Mouse (Mus musculus): ENCODE data around the gene Nrde2.

Nrde2 gene

DNA sequence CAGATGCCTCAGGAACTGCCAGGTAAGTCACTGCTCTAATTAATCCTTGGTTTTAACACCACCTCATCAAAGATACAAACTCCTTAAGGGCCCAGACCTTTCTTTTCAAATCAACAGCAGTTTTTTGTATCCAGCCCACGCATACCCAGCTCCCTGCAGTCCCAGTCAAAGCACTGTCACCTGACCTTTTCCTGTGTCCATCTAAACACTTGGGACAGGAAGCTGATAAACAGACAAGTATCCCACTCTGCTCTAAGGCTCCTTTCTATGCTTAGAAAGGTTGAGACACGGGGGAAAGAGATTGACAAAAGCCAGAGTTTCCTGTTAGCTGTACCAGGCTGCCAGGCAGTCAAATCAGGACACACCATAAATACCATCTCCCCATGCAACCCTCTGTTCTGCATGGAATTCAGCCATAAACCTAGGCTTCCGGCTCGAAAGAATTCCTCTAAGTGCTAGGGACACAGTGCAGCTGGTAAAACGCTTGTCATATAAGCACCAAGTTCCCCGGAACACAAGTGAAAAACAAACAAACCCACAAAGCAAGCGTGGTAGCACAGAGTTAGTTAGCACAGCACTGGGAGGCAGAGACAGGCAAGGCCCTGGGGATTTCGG, 31.5 kb downstream of the Nrde2 start:
- in situ Hi-C loops (cut with MboI; ENCODE audit: low sequenced_read_pairs): no loop called here

DNA sequence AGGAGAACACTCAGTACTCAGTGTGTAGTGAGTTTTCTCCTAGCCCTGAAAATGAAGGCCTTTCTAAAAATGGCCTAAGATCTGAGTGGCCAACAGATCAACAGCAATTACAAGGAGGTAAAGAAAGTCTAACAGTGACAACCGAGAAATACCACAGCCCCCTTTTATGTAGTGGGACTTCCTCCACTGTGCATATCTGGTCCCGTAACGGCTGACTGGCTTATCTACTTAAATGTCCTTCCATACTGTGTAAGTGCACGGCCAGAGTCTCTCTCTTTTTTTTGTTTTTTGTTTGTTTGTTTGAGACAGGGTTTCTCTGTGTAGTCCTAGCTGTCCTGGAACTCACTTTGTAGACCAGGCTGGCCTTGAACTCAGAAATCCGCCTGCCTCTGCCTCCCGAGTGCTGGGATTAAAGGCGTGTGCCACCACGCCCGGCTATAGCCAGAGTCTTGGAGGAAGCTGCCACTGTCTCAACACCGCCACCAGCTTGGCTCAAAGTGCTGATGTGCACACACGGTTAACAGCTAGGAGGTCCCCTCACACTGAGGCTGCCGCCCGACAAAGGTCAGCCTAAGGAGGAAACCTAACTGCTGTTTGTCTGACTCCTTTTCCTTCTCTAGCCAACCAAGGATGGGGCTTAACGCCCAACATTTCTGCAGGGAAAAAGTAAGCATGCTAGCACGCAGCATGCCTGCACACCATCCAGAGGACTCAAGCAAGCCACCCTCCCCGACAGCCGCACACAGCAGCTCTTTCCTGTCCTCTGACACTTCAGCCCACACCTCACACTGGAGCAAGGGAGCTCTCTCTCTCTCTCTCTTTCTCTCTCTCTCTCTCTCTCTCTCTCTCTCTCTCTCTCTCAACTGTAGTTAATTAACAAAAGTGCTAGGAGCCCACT, 32.2 kb downstream of the Nrde2 start:
- in situ Hi-C loops (cut with MboI; ENCODE audit: low sequenced_read_pairs): no loop called here

DNA sequence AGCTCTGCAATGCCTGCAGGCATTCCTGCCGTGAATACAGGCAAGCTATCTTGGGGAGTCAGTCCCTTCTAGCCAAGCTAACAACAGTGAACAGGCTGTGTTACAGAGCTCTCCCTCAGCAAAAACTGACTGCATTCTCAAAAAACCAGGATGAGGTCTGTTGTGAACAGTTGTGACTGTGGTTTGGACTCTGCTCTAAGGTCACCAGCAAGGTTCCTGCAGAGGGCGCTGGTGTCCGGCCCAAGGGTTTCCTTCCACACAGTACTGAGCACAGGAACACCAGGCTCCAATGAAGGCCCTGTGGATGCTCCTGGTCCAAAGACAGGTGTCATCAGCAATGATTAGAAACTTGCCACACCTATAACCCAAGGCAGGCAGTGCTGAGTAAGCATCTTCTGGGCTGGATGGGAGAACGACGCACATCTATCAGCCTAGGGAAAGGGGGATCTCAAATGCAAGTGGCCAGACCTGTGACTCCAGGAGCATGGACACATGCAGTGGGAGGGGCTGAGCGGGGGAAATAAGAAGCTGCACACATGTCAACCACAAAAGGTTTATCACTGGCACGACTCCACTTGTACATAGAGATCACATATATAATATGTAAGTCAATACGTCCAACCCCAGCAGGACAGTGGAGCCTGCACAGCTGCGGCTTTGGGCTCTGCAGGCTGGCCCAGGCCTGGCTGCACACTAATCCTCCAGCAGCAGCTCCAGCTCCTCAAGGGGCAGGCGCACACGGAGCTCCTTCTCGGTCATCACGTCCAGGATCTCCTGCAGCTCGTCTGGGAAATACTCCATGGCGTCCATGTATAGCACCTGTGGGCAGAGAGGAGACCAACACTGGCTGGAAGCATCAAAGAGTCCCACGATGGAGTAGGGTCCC, 34.3 kb downstream of the Nrde2 start:
- in situ Hi-C loops (cut with MboI; ENCODE audit: low sequenced_read_pairs): no loop called here

DNA sequence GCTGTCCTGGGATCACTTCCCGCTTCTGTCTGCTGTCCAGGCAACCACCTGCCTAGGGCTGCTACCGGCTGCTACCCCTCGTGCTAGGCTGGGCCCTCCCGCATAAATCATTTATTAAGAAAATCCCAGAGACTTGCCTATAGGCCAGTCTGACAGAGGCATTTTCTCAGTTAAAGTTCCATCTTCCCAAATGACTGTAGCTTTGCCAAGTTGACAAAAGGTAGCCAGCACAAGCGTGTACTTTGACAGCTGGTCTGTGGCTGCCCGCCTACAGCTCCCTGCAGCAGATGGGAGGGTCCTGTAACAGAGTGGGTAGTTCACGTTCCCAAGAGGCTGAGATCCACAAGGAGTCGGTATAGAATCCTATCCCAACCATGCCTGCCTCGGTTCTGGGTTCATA, 36.0 kb downstream of the Nrde2 start:
- in situ Hi-C loops (cut with MboI; ENCODE audit: low sequenced_read_pairs): no loop called here

DNA sequence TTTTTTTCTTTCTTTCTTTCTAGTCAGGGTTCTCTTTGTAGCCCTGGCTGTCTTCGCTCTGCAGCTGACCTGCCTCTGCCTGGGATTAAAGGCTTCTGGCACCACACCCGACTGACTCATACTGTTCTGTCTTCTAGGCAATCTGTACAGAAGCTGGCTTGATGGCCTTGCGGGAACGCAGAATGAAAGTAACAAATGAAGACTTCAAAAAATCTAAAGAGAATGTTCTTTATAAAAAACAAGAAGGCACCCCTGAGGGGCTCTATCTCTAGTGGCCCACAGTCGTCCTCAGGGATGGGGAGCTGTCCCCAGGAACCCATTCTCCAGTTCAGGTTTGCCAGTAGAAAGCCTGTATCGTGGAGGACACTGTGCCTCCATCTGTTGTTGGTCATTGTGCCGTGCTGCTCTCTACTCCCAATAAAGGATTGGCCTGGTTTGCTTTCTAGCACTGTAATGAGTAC, 36.5 kb downstream of the Nrde2 start:
- in situ Hi-C loops (cut with MboI; ENCODE audit: low sequenced_read_pairs): no loop called here

DNA sequence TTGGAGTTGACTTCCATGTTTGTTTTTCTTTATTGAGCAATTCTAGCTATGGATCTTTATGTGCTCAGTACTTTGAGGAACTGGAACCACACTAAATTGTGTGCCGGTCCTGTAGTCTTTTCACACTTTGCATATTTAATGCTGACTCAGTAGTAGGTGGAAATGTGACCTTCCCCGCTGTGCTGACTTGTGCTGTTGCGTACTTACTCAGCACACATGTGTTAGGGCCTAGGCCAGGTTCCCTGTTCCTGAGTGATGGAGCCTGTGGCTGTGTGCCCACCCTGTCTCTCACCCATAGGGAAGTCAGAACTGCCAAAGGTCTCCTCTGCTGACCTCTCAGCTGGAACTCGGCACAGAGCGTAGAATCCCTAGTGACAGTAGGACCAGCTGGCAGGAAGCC, 43.5 kb downstream of the Nrde2 start:
- in situ Hi-C loops (cut with MboI; ENCODE audit: low sequenced_read_pairs): no loop called here

DNA sequence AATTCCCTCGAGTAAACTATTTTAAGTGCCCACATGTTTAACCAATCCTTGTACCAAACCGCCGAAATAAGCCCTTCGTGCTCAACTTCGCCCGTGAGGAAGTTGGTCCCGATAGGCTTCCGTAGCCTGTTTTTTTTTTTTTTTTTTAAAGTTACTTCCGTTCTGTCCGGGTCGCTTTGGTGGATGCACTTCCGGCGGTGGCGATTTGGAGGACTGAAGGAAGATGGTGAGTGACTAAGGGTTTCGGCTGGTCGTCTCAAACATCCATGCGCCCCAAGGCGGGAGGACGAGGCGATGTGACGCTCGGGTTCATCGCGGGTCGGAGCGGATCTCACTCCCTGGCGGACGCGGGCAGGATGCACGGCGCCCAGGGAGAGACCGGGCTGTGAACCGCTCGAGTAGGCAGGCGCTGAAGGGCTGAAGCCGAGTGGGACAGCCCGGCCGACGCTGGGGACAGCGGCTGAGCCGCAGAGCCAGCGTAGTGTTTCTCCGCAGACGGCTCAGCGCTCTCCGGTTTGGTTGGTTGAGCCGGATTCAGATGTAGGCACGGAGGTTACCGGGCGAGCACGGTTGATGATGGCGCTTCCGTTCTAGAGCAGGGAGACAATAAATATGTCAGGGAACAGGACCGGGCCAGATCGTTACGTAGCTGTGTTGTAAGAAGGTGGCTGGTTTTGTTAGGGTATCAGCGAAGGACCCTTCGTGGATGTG, 49.3 kb downstream of the Nrde2 start, which contains the start of gene Psmc1:
Gene Psmc1 (plus strand): TSS at position 169 of the 711 bp plus-strand sequence.
- in situ Hi-C loops (cut with MboI; ENCODE audit: low sequenced_read_pairs): no loop called here

DNA sequence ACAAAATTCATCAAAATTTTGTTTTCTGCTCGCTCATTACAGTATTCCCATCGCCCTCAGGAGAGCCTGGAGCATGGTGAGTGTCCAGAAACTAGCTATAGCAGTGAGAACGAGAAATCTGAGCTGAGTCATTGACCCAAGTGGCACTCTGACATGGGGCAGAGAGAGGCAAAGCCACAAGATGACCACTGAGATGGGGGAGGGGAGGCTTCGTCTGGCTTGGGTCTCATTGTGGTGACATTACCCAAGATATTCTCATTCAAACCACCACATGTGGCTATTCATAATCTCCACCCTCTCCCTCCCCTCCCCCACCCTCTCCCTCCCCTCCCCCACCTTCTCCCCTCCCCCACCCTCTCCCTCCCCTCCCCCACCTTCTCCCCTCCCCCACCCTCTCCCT, 52.0 kb downstream of the Nrde2 start:
- in situ Hi-C loops (cut with MboI; ENCODE audit: low sequenced_read_pairs): no loop called here

DNA sequence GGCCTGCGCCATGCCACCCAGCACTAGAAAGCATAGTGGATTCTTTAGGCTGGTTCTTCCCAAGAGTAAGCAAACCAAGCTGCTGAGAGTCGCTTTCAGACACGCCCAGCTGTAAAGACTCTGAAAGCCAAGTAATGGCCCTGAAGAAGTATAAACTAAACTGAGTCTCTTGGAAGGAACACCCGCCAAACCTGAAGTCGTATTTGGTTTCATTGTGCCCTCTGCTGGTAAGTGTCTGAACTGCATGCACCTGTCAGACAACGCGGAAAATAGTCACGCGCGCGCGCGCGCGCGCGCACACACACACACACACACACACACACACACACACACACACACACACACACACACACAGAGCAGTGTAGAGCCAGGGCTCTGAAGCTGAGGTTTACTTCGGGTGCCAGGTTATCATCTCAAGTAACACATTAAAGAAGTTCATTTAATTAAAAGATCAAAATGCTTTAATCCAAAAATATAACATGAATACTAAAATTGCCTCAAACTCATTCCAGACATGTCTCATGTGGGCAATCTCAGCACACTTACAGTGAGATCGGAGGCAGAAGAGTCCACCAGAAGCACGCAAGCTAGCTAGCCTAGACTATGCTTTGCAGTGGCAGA, 53.1 kb downstream of the Nrde2 start:
- in situ Hi-C loops (cut with MboI; ENCODE audit: low sequenced_read_pairs): no loop called here

DNA sequence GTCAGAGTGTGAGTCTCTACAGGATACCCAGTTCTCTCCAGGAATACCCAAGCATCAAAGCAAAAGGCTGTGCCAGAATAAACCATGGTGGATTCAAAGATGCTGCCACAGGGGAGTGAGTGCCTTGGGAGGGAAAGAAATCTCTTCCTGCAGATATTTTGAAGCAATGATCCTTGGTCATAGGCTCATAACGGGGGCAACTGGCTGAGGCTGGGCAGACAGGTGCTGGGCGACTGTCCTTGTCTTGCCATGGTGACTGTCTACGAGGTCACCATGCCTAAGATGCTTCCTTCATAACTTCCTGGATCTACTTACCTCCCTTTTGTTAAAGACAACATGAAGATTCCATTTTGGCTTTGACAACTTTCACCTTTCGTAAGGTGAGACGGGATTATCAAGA, 54.9 kb downstream of the Nrde2 start:
- in situ Hi-C loops (cut with MboI; ENCODE audit: low sequenced_read_pairs): loop anchor here (5.0 kb wide), 1 partner anchor 137 kb away; no protein-coding TSS in a partner anchor

DNA sequence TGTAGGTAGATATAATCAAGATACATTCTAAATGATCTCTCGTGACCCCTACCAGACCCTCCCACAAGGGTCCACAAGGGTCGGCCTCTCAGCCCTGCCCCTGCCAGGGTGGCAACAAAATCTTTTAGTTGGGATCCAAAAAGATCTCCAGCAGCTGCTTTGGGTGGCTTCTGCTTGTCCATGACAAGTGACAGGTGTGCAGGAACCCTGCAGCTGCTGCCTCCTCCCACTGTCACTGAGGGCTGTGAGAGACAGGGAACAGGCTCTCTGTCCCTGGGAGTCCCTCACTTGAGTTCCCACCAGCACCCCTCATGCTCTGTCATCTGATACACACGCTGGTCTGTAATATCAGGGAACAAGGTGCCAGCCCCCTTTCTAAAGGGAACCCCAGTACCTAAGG, 57.8 kb downstream of the Nrde2 start:
- in situ Hi-C loops (cut with MboI; ENCODE audit: low sequenced_read_pairs): loop anchor here (5.0 kb wide), 1 partner anchor 134 kb away; no protein-coding TSS in a partner anchor

DNA sequence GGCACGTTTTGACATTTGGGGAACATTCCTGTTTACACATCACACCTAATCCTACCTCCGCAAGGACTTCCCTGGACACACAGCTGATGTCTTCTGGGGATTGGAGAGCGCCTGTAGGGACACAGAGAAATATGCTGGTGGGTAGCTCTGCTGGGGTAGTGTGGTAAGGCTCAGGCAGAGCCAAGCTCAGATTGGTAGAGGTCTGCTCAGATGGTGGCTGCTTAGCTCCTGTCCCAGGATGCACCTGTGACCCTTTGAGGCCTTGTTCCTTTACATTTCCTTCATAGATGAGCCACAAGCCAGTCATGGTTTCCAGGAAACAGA, 58.8 kb downstream of the Nrde2 start:
- in situ Hi-C loops (cut with MboI; ENCODE audit: low sequenced_read_pairs): loop anchor here (5.0 kb wide), 1 partner anchor 133 kb away; no protein-coding TSS in a partner anchor

DNA sequence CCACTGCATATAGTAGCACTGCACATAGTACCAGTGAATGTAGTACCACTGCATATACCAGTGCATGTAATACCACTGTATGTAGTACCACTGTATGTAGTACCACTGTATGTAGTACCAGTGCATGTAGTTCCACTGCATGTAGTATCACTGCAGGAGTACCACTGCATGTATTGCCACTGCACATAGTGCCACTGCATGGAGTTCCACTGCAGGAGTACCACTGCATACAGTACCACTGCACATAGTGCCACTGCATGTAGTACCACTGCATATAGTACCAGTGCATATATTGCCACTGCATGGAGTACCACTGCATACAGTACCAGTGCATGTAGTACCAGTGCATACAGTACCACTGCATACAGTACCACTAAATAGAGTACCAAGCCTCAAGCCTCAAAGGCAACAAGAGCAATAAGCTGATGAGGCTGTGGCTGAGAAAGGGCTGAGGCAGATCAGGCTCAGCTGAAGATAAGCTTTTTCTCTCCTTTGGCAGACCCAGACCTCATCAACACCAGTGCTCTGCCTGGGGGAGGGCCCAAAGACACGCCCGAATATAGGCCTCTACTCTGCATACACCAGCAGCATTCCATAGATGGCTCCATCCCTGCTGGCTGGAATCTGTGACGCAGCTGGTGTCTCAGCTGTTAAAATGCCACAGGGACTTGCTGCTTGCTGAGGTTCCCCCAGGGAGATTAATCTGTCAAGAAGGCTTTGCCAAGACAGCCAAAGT, 59.3 kb downstream of the Nrde2 start:
- in situ Hi-C loops (cut with MboI; ENCODE audit: low sequenced_read_pairs): loop anchor here (5.0 kb wide), 1 partner anchor 133 kb away; no protein-coding TSS in a partner anchor

DNA sequence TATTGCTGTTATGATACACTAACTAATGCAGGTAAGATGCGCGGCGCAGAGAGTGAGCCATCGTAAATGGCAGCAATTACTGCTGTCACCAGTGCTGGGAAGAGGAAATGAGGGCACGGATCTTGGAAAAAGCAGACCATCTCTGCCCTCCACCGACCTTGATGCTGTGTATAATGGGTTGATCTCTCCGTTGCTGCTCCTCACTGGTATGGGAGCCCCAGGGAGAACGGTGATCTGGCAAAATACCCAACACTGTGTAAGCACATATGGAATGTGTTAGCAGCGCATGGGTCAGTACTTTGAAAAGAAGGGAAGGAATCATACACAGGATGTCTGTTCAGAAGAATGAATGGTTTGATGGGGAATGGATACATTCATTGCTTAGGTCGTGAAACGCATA, 66.4 kb downstream of the Nrde2 start:
- in situ Hi-C loops (cut with MboI; ENCODE audit: low sequenced_read_pairs): no loop called here

DNA sequence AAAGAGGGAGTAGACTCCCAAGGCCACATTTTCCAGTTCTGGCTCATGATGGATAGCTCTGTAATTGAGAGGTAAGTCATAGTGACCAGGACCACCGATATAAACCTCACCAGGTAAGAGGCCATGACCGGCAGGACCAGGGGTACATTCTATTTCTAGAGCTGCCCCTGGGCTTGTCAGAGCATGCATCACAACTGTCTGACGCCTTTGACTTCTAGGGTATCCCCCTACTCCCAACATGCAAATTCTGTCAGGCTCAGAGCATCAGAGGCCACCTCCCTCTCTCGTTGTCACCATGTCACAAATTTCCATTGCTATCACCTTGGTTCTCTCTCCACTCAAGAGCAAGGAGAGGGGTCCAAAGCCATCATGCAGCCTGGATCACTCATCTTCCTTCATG, 68.7 kb downstream of the Nrde2 start:
- in situ Hi-C loops (cut with MboI; ENCODE audit: low sequenced_read_pairs): no loop called here

DNA sequence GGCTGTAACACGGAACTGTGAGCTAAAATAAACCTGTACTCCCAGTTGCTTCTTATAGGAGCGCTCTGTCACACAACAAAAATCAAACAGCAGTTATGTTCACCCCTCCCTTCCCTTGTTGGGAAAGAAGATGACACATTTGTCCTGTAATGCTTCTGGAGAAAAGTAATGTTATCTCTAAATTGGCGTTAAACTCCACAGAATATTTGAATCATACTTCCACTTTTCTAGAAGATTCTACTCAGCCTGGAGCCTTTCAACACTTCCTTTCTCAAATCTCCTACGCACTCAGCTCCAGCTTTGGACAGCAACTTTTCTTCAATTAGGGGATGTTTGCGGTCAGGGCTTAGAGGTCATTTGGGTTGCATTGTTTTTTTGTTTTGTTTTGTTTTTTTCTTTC, 70.2 kb downstream of the Nrde2 start:
- in situ Hi-C loops (cut with MboI; ENCODE audit: low sequenced_read_pairs): no loop called here

DNA sequence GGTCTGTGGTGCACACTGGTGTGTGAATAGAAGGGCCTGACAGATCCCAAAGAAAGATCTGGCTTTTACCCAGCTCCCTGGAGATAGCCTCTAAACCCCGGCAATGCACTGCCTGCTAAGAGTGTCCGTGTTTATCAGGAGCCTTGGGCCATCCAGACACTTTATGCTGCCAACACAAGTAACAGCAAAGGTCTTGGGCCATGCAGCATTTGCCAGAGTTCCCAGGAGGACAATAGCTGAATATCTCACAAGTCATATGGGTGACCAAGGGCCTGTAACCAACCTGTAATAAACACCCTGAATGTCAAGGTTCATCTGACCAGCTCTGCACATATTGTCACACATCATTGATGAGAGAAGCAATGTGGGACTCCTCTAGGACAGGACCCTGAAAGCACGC, 71.4 kb downstream of the Nrde2 start:
- in situ Hi-C loops (cut with MboI; ENCODE audit: low sequenced_read_pairs): no loop called here

DNA sequence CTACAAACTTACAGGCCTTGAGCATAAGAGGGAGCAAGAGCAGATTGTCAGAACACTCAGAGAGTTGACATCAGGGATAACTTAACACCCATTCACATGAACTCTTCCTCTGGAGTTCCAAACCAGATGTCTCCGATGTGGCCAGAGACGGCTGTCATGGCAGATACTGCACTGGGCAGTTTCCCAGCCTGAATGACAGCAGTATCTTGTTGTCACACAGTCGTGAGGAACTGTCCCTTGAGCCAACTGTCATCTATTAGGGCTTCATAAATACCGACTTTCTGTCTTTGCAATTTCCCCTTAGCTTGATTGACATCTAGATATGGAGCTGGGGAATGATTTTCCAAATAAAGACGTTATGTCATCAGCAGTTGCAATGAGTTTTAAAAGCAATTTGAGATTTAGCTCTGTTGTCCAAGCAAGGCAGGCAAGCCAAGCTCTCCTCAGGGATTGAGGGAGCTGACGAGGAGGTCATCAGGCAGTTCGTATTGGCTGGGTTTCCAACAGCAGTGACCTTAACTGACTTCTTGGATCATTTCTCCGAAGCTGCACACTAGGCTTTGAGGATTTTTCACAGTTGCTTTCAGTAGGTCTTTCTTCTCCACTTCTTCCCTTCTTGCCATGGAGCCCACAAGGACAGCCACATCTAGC, 79.7 kb downstream of the Nrde2 start:
- in situ Hi-C loops (cut with MboI; ENCODE audit: low sequenced_read_pairs): no loop called here

DNA sequence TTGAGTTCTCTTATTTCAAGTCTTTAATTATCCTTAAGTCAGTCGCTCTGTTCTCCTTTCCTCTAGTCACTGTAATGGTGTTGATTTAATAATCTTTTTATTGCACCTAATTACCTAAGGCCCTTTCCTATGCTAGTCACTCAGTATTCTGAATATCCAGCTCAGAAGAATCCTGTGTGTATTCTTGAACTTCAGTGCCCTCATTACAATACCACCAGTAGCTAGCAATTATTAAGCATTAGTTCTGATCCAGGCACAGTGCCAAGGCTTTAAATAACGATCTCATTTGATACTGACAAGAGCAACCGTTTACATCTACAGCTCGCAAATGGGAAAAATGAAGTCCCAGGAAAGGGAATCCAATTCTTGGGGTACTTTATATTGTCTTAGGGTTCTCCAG, 83.7 kb downstream of the Nrde2 start:
- in situ Hi-C loops (cut with MboI; ENCODE audit: low sequenced_read_pairs): no loop called here
